Mouse (Mus musculus): ENCODE results near the gene Rpl7a.

Rpl7a gene

DNA sequence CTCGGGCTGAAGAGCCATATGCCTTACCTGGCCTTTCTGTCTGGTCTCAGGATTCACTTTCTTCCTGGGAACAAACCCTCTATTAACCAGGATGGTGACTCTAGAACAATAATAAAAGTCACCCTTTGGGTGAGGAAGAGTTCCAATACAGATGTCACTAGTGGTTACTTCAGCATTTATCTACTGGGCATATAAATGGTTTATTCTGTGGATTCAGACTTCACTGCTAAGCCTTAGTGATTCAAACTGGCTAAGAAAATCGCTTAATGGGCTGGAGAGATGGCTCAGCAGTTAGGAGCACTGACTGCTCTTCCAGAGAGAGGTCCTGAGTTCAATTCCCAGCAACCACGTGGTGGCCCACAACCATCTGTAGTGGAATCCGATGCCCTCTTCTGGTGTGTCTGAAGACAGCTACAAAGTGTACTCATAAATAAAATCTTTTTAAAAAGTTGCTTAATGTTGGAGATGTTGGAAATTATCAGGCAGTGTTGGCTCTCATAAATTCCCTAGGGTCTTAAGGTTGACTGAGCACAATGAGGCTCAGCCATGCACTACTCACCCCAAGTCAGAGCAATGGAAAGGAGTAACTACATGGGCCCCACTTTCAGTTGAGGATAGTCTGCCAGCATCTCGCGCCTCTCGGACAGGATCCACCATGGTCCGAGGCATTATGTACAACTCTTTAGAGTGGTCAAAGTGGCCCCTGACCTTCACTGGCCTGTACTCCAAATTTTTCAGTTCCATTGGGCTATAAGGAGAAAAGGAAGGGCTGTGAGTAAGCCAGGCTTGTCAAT, 3.8 kb downstream of the Rpl7a start:
- no peak for DNase-seq

DNA sequence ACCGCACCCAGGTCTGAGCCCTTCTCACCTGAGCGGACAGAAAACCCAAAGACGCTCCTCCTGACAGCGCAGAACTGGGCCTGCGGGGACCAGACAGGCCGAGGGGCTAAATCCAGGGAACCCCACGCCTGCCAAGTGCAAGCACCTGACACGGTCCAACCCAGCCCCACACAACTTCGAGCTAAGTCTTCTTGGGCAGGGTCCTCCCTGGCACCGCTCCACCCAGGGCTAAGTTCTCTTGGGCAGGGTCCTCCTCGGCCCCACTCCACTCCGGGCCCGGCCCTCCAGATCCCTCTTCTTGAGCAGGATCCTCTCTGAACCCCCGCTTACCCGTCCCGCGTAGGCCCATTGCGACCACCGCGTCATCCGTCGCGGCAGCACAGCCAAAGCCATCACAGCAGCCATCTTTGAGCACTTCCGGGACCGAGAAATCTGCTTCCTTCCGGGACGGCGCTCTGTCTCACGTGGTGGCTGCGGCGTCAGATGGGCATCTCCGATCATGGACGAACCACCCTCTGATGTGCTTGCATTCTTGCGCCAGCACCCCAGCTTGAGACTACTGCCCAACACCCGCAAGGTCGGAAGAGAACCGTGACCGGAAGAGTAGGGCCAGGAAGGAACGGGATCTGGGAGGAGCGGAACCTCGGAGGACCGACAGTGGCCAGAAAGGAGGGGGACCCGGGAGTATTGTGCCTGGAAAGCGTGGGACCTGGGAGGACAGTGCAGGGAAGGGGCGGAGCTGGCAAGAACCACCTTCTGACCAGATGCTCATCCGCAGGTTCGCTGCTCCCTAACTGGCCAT, 5.6 kb downstream of the Rpl7a start, which contains the start of the genes Surf2 and Surf1:
TSS of gene Surf2 (plus strand) at position 441 of the 802 bp plus-strand sequence.
TSS of gene Surf1 (minus strand) at position 604 of the 802 bp plus-strand sequence.
- peak; percentile 62 to 74 for DNase-seq

DNA sequence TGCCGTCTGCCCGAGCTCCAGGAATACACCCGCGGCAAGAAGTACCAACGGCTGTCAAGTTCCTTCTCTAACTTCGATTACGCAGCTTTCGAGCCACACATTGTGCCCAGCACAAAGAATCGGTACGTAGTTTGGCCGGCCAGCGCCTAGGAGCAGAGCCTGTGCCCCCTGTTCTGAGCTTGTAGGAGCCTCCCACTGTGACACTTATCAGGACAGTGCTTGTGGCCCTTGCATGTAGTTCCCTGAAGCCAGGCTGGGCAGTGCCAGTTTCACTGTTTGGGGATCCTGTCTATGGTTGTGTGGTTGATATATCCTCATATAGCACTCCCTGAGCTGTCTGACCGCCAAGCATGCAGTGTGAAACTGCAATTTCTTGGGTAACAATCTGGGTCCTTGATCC, 6.2 kb downstream of the Rpl7a start:
- no peak for DNase-seq

DNA sequence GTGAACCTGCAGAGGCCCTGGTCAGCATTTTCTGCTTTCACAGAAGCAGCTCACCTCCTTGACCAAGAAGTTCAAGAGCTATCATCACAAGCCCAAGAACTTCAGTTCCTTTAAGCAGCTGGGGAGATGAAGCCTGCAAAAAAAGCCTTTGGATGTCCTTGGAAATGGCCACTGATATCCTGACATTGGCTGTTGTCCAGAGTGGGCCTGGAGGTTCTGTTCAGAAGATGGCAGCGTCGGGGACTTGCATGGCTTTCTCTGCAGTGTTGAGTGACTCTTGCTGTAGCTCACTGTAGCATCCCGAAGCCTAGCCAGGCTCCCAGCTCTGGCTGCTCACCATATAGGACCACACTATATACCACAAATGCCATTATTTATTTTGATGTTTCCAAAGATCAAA, 9.1 kb downstream of the Rpl7a start:
- DNase-seq, result no peak

DNA sequence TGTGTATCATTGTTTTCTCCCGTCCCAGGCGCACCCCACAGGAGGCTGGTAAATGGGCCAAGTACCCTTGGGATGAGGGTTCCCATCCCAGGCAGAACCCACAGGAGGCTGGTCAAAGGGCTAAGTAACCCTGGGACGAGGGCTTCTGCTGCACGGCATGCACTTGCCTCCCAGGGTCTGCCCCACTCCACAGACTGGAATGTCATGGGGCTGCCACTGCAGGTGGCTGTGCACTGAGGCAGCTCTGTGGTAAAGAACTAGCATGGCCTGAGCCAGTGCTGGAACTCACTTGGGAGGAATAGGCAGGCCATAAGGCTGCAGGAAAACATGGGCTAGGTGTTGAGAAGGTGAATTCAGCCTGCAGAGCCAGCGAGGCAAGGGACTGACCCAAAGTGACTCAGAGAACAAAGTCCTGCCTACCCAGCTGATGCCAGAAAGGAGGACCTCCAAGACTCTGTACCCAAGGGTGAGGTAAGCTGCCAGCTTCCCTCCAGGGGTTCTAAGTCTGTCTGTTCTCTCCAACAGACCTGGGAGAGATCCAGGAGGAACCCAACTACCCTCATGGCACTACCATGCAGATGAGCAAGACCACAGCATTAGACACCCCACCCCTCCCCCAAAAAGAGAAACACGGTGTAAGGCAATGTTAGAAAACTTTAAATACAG, 9.8 kb downstream of the Rpl7a start:
- no peak for DNase-seq

DNA sequence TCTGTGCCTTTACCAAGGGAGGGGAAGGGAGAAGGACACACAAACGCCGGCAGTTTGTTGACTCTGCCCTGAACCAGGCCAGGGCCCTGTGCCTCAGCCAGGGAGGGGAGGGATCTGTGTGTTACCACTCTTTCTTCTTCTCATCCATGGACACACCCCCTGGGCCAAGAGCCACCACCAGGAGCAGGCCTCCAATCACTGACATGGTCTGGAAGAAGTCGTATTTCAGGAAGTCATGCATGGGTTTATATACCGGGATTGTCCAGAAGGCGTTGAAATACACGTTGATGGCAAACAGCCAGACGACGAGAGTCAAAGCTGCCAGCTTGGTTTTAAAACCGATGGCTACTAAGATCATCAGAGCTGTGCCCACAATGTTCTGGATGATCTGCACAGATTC, 11.2 kb downstream of the Rpl7a start:
- no peak for DNase-seq

DNA sequence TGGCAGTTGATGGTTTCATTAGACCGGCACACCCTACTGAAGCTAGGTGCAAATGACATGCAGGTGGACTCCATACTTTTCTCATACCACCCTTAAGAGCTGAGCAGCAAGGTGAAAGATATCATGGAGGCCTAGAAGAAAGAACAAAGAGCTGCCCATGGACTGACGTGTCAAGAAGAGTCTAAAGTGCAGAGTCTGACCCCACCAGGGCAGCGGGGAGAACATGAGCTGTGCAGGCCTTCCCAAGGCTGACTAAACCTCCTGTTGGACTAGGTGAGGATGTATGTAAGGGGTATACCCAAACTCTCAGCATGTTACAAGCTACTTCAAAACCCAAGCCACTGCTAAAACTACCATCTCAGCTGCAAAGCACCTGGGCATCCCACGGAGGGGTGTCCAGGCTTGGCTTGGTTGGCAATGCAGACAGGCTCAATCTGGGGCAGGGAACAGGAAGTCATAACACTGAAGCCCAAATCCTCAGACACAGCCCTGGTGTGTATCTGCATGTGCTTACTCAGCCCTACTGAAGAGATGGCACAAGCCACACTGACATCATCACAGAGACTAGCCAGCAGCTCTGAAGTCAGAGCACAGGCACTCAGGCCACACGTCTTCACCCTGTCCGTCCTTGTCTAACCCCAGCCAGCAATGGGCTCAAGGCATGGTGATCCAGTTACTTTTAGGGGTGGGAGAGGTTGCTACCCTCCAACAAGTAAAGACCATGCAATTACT, 17.3 kb downstream of the Rpl7a start:
- DNase-seq, result no peak

DNA sequence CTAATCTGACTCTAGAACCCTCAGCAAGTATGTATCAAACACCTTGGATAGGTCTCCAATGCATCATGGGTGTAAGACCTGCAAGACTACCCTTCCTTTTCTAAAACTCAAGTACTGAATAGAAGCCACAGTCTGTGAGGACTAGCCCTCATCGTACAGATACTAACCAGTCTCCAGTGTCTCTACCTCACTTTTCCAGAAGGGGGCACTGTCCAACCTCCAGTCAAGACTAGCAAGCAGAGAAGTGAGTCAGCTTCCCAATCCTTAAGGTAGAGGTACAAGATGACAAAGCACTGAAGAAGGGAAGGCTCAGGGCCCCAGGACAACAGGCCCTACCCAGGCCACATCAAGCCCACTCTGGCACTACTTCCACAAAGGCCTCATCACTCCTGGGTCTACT, 19.8 kb downstream of the Rpl7a start:
- DNase-seq, result peak; percentile 67 to 75

DNA sequence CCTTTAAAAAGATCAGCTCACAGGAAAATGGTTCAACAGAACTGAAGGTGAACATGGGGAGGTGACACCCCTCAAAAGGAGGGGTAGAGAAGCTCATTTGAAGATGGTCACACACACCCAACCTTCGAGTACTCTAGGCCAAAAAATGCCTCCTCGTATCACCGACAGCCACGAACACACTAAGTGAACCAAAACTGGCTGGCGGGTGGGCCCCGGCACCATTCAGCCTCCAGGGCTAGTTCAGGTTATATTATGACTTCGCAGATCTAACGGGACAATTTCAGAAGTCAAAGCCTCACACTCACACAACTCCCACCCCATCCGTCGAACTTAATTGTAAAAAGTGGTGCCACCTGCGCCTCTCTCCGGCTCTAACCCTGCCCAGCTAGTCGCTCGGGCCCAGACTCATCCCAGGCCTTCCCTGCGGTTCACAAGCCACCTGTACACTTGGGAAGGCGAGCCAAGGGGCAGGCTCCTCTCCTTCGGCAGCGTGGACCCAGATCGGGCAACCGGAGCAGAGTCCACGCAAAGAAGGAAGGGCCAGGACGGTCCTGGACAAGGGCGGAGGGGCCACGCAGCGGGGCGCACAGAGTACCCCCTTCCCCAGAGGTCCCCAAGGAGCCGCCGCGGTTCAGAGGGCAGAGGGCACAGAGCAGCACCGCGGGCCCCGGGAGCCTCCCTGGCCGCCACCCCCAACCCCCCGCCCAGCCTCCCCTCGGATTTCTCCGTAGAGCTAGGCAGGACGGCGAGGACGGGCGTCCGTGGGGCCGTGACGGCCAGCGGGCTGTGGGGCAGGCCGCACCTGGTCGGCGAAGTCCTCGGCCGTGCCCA, 22.1 kb downstream of the Rpl7a start:
- no peak for DNase-seq

DNA sequence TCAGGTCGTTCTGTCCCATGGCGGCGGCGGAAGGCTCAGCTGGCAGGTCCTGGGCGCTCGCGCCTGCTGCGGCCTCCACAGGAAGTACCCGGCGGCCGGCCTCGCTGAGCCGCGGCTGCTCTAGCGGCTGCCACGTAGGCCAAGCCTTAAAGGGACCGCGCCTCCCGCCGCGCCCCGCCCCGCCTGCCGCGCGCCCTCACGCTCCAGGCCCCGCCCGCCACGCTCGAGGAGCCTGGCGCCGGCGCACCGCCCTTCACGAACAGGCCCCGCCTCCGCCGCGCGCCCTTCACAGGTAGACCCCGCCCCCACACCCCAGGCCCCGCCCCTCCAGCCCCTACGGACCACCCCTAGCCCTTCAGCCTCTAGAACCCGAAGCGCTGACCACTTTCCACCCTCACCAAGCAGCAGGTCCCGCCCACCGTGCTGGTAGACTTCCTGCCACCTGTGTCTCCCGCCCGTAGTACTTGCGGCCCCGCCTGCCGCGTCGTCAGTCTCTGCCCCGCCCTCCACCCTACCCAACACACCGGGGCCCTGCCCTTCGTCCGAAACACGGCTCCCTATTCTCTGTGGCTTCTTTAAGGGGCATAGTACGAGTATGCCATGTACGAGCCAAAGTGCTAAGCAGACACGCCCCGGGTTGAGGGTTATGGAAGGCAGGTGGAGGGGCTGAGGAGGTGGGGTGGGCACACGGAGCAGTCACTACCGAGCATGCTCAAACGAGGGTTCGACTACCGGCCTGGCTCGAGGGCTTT, 22.9 kb downstream of the Rpl7a start, which contains the start of the genes Surf4 and Stkld1:
TSS of gene Surf4 (minus strand) at position 625 of the 752 bp plus-strand sequence.
TSS of gene Stkld1 (plus strand) at position 744 of the 752 bp plus-strand sequence.
- peak; percentile 93 to 96 for DNase-seq

DNA sequence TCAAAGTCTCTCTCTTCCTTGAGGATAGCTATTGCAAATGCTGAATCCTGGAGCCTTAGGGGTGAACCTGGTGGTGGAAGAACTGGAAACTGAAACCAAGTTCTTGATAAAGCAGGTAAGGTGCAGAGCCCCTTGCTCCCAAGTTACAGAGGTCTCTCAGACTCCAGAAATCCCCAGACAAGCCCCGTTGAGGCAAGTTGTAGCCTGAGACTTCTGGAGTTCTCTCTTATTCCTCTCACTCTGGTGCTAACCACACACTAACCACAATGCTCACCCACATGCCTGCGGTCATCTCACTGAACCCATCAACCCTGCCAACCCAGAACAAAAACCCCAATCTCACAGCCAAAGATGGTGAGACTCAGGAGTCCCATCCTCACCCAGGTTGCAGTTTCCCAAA, 24.7 kb downstream of the Rpl7a start:
- DNase-seq, result peak; percentile 44 to 47

DNA sequence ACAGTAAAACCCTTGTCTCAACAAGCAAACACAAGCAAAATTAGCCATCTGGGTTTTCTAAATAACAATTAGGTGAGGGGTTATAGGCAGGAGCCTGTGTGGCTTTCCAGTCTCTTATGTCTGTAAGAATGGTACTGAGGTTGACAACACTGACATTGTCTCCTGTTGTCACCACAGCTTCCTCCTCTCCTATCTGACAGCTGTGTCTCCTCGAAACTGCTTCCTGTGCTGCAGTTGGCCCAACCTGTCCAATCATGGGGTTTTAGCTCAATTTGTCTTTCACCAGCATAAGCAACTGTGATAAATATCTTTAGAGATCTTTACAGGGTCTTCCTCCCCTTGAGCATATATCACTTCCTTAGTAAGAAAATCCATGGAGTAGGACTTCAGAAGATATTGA, 25.9 kb downstream of the Rpl7a start:
- peak; percentile 37 to 62 for DNase-seq

DNA sequence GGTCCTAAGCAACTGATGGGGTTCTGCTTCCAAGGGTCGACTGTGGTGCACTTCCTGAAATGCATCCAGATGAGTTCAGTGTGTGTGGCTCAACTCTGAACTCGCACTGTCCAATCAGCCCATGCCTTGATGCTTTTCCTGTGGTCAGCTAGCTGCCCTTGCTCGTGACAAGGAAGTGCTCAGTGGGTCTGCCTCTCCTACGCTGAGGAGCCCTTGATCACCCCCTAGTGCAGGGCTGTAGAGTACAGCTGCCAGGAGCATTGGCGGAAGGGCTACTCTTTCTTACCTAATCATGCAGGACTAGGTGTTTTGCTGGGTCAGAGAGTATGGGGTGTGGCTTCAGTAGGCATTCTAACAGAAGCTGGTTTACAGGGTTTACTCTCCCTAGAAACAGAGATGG, 31.0 kb downstream of the Rpl7a start:
- DNase-seq, result no peak

DNA sequence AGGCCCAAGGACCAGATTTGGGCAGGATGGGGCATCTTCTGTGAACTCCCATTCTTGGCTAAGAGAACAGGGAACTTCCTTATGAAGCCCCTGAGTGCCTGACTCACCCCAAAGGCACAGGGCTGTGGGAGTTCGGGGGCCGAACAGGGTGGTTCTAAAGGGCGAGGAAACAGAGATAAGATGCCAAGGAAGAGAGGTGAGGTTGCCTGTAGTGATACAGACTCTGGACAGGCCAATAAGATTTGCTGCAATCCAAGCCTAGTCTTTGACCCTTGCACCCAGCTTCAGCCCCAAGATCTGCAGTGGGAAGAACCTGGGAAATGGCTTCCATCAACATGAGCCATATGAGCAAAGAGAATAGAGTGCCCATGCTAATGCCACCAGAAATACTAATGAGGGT, 32.7 kb downstream of the Rpl7a start:
- no peak for DNase-seq

DNA sequence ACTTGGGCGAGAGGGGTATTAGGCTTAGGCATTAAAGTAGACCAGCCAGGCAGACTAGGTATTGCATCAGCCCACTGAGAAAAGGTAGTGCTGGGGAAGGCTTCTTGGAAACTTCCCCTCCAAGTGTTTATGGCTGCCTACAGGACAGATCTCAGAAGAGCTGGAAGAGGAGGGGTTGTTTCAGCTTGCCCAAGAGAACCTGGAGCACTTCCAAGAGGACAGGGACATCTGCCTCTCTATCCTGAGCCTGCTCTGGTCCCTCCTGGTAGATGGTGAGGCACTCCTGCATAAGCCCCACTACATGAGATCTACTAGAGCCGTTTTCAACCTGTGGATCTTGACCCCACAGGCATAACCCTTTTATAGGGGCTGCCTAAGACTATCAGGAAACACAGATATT, 39.8 kb downstream of the Rpl7a start:
- DNase-seq, result no peak

DNA sequence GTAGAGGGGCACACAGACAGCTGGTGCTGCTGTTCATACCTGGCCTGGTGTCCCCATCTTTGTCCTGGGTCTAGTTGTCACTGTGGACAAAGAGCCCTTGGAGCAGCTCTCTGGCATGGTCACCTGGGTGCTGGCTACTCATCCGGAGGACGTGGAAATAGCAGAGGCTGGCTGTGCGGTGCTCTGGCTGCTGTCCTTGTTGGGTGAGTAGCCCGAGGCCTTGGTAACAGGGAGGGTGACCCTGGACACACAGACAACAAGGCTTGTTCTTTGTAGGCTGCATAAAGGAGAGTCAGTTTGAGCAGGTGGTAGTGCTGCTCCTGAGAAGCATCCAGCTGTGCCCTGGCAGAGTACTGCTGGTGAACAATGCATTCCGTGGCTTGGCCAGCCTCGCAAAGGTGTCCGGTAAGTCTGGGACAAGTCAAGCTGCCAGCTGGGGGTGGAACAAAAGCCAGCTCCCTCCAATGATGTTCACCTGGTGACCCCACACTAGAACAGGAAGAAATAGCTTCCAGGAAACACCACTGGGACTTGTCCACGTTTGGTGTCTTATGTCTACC, 40.9 kb downstream of the Rpl7a start:
- DNase-seq, result no peak

DNA sequence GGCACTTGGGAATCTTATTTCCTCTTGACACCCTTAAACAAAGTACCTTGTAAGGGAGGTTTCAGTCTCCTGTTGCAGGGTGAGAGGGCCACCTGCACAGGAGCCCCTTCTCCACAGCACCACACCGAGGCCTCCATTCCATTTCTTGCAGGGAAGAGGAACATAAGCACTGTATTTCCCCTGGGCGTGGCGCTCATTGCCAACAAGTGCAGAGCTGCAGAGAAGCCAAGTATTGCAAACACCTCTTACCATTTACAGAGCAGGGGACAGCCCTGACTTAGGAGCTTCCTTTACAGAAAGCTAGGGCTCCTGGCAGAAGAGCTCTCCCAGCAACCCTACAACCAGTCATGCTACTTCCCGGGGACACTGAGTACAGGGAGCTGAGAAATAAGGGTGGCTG, 41.6 kb downstream of the Rpl7a start:
- no peak for DNase-seq

DNA sequence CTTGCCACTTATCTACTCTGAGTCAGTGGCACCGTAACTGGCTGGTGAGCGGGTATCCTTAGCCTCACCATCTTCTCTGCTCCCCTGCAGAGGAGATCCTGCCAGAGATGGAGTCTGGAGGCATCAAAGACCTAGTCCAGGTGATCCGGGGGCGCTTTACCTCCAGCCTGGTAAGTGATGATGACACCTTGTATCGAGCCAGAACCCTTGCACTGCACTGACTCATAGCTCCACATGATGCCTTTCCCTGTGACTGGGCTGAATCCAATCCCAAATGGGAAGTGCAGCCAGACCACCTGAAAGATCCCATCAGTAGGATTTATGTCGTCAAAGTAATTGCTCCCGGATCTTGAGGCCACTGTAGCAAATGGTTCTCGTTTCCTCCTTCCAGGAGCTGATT, 42.3 kb downstream of the Rpl7a start:
- DNase-seq, result no peak

DNA sequence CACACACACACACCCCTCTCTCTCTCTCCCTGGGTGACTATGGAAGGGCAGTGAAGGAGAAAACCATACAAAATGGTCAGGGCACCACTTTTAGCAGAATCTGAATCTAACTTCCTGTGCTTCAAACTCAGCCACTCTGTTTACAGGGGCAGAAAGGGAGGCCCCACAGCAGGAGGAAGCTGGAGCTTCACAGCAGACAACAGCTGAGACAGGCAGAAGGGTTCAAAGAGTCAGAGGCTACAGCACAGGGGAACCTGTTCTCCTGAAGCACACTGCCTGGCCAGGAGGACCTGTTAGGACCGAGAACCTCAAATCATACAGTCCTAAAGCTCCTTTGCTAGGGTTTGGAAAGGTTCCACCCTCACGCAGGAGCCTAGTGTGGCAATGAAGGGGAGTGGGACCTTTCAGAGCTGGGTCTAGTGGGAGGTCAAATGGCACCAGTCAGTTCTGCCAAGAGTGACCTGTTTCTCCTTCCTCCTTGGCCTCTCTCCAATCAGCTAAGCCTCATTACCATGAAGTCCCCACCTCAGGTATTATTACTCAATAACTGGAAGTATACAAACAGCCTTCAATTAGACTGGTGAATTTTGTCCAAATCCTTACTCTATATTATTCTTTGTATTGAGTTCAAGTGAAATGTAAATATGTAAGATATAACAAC, 44.3 kb downstream of the Rpl7a start:
- DNase-seq, result peak; percentile 23 to 42
